Mouse (Mus musculus): Measurements from ENCODE around the gene Prr18. TPM values are rescaled to one million over a fixed set of nuclear protein-coding genes. Genes with fewer than 3 reads are reported as not detected.
"Not testable (repeated sequence)": the region's sequence is repeated elsewhere in the genome, so short reads cannot be mapped to it uniquely, and the experiment has no call there.

Gene Prr18
- 10 to 100 TPM; 14.0 to 17.9 TPM for total RNA-seq (2021)
- long read RNA-seq, experiment 1, transcript Prr18-202 (2 exons, 3,251 nt): major isoform, 10 of 25 reads
- long read RNA-seq, experiment 1, transcript Prr18-201 (2 exons, 3,408 nt): minor isoform, 6 of 25 reads
- long read RNA-seq, experiment 1, partial matches to known transcripts: 0 of 25 reads
- long read RNA-seq, experiment 1, other reads (novel, unspliced or antisense): 9 of 25 reads
- long read RNA-seq, experiment 2, transcript Prr18-202 (2 exons, 3,251 nt): major isoform, 8 of 15 reads
- long read RNA-seq, experiment 2, partial matches to known transcripts: 0 of 15 reads
- long read RNA-seq, experiment 2, other reads (novel, unspliced or antisense): 5 of 15 reads

GRCm38 (mm10) chr17:8337159-8337558 lies at the start of gene Prr18:
TSS of gene Prr18 (plus strand) at chr17:8337459.
- DNase-seq (ENCODE audit: low spot score in 2 of 2): not testable (repeated sequence)

GRCm38 (mm10) chr17:8289993-8290679 lies 47.1 kb upstream of the Prr18 start:
- no peak for DNase-seq (ENCODE audit: low spot score in 2 of 2)

- DNase-seq (ENCODE audit: low spot score in 2 of 2): no peak
These were observed 46.5 kb upstream of the Prr18 start for GRCm38 (mm10) chr17:8290736-8291135.

GRCm38 (mm10) chr17:8295825-8296224 lies 41.4 kb upstream of the Prr18 start:
- DNase-seq (ENCODE audit: low spot score in 2 of 2): no peak

- DNase-seq (ENCODE audit: low spot score in 2 of 2): no peak
These were observed 40.9 kb upstream of the Prr18 start for GRCm38 (mm10) chr17:8296313-8296844.

- DNase-seq (ENCODE audit: low spot score in 2 of 2): no peak
These were observed 39.5 kb upstream of the Prr18 start for GRCm38 (mm10) chr17:8297746-8298145.

- DNase-seq (ENCODE audit: low spot score in 2 of 2): no peak
These were observed 39.0 kb upstream of the Prr18 start for GRCm38 (mm10) chr17:8298281-8298680.

- no peak for DNase-seq (ENCODE audit: low spot score in 2 of 2)
These were observed 37.7 kb upstream of the Prr18 start for GRCm38 (mm10) chr17:8299524-8299923.

GRCm38 (mm10) chr17:8301515-8301914 lies 35.7 kb upstream of the Prr18 start:
- no peak for DNase-seq (ENCODE audit: low spot score in 2 of 2)

- DNase-seq (ENCODE audit: low spot score in 2 of 2): no peak
These were observed 34.4 kb upstream of the Prr18 start for GRCm38 (mm10) chr17:8302772-8303438.

GRCm38 (mm10) chr17:8303671-8304070 lies 33.6 kb upstream of the Prr18 start:
- DNase-seq (ENCODE audit: low spot score in 2 of 2): no peak

- DNase-seq (ENCODE audit: low spot score in 2 of 2): no peak
These were observed 31.5 kb upstream of the Prr18 start for GRCm38 (mm10) chr17:8305801-8306200.

- peak; percentile 98 for DNase-seq (ENCODE audit: low spot score in 2 of 2)
These were observed 26.2 kb upstream of the Prr18 start, which contains the start of gene Sft2d1 for GRCm38 (mm10) chr17:8310838-8311614. TSS of gene Sft2d1 (plus strand) at chr17:8311102.

- DNase-seq (ENCODE audit: low spot score in 2 of 2): no peak
These were observed 25.5 kb upstream of the Prr18 start for GRCm38 (mm10) chr17:8311751-8312150.

- no peak for DNase-seq (ENCODE audit: low spot score in 2 of 2)
These were observed 23.3 kb upstream of the Prr18 start for GRCm38 (mm10) chr17:8313976-8314375.

GRCm38 (mm10) chr17:8316251-8316650 lies 21.0 kb upstream of the Prr18 start:
- no peak for DNase-seq (ENCODE audit: low spot score in 2 of 2)

GRCm38 (mm10) chr17:8326877-8327276 lies 10.4 kb upstream of the Prr18 start:
- DNase-seq (ENCODE audit: low spot score in 2 of 2): not testable (repeated sequence)

GRCm38 (mm10) chr17:8328511-8329174 lies 8.6 kb upstream of the Prr18 start:
- no peak for DNase-seq (ENCODE audit: low spot score in 2 of 2)

GRCm38 (mm10) chr17:8330602-8331001 lies 6.7 kb upstream of the Prr18 start:
- DNase-seq (ENCODE audit: low spot score in 2 of 2): no peak

GRCm38 (mm10) chr17:8339666-8340374 lies 2.6 kb downstream of the Prr18 start:
- no peak for DNase-seq (ENCODE audit: low spot score in 2 of 2)
